Mouse (Mus musculus) G1E (cell line): ENCODE measurements around the gene Kcnc4. TPM values are rescaled to one million over a fixed set of nuclear protein-coding genes. Genes with fewer than 3 reads are reported as not detected.

Experiments
- ATAC-seq: 2 replicates; pipeline ENCODE4 v1.8.0; 2016; ENCODE audit warnings: mild to moderate bottlenecking; ENCODE audit not compliant: insufficient number of reproducible peaks, poor library complexity, low FRiP score, severe bottlenecking; ENCODE audit errors: extremely low read depth
- DNase-seq: peaks from one replicate; pipeline ENCODE4 v3.0.0; 2012; ENCODE audit warnings: low spot score
- H3K27me3 ChIP-seq: 2 replicates; pipeline ENCODE4 v1.6.1; 2012; ENCODE audit warnings: mild to moderate bottlenecking, low read length, inconsistent platforms; ENCODE audit not compliant: insufficient read depth
- H3K36me3 ChIP-seq: replicated peaks from 2 replicates; pipeline ENCODE3; 2012; ENCODE audit warnings: mild to moderate bottlenecking, inconsistent platforms
- H3K4me1 ChIP-seq: 2 replicates; pipeline ENCODE4 v1.6.1; 2012; ENCODE audit warnings: low read depth, low read length, inconsistent platforms, mixed read lengths; ENCODE audit not compliant: insufficient read depth
- H3K4me3 ChIP-seq: 2 replicates; pipeline ENCODE4 v1.5.1; 2012; ENCODE audit warnings: low read depth, mild to moderate bottlenecking, inconsistent platforms, low read length, moderate library complexity, mixed read lengths
- H3K9me3 ChIP-seq: replicated peaks from 2 replicates; pipeline ENCODE4 v1.6.1; 2012; ENCODE audit warnings: inconsistent platforms
- CTCF ChIP-seq: IDR thresholded peaks from 2 replicates; pipeline ENCODE4 v1.5.1; 2012; ENCODE audit warnings: low read depth, low read length, inconsistent platforms, mixed read lengths
- GATA1 ChIP-seq: IDR thresholded peaks from 2 replicates; pipeline ENCODE4 v1.6.1; 2012; ENCODE audit warnings: borderline replicate concordance, low read length, inconsistent platforms, mixed read lengths
- GATA2 ChIP-seq: IDR thresholded peaks from 2 replicates; pipeline ENCODE4 v1.6.1; 2012; ENCODE audit warnings: low read depth, low read length, inconsistent platforms, borderline replicate concordance
- POLR2AphosphoS5 ChIP-seq: IDR thresholded peaks from 2 replicates; pipeline ENCODE4 v1.6.1; 2012; ENCODE audit warnings: low read depth, low read length, inconsistent platforms; ENCODE audit not compliant: insufficient replicate concordance
- TAL1 ChIP-seq: conservative IDR thresholded peaks from 2 replicates; pipeline ENCODE4 v1.6.1; 2012; ENCODE audit warnings: low read depth, low read length, inconsistent platforms, mixed read lengths
- polyA plus RNA-seq: library from polyadenylated mRNA; stranded (reverse); fragments of >175 nt; gene quantifications from 2 replicates; pipeline ENCODE4 v1.2.3, GENCODE M21; 2012
- total RNA-seq, 2 experiments: library from RNA; stranded (forward) in 1 of 2; stranded (reverse) in 1 of 2; fragments of 200-1000 nt in 1 of 2; fragments of >200 nt in 1 of 2; fragmentation: Nextera tagmentation in 1 of 2; gene quantifications; 2 replicates each; pipeline ENCODE4 v1.2.3; 2014 to 2017

The Kcnc4 gene
- total and polyA plus RNA-seq, 3 experiments, result 0.11 TPM; not detected in 2

DNA sequence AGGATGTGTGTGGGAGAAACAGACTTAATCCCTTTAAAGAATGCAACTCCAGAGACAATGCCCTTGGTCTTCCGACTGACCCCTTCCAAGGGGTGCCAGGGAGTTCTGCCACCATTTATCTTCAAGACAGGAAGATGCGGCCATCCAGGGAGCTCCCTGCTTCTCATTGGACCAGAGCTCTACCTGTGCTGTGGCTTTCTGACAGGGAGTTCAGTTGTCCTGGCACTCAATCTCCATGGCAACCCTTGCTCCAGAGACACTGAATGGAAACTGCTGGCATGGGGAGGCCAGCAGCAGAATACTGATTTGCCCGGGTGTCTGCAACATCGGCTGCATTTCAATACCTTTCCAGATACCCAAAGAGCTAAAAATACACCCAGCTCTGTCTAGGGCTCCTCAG, 47.7 kb downstream of the Kcnc4 start:
- no peaks in the 10 kb centered on the region for H3K36me3 ChIP-seq
- H3K9me3 ChIP-seq, result no peaks in the 10 kb centered on the region
- no peak for DNase-seq
- H3K4me3 ChIP-seq, result no peak overlapping the region
- H3K4me1 ChIP-seq, result no peaks in the 10 kb centered on the region
- peaks cover 19% of the 10 kb centered on the region for H3K27me3 ChIP-seq
- no peak for ATAC-seq
- no peak for TF ChIP-seq GATA2
- TF ChIP-seq TAL1, result no peak
- TF ChIP-seq POLR2AphosphoS5, result no peak
- TF ChIP-seq GATA1, result no peak

DNA sequence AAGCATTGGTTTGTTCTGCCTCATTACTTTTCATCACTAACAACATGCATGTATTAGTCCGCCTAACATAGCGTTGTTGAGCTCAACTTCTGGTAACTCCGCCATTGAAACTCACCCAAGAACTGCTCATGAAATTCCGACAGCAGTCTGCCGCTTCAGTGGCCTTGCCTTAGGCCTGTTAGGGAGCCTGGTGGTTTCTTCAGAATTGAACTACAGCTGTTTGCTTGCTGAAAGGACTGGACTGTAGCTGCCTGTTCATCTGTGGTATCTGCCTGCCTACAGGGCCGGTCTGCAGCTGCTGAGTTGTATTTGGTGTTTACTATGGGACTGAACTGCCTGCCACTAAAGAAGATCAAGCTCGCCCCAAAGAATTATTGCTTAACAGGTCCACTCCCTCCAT, 58.0 kb downstream of the Kcnc4 start:
- ATAC-seq, result no peak
- H3K4me1 ChIP-seq, result no peaks in the 10 kb centered on the region
- no peaks in the 10 kb centered on the region for H3K36me3 ChIP-seq
- TF ChIP-seq TAL1 (no peak), GATA1 (no peak), CTCF (no peak), POLR2AphosphoS5 (no peak)
- H3K27me3 ChIP-seq, result no peaks in the 10 kb centered on the region
- H3K9me3 ChIP-seq, result no peaks in the 10 kb centered on the region
- no peak for DNase-seq
- no peak overlapping the region for H3K4me3 ChIP-seq

DNA sequence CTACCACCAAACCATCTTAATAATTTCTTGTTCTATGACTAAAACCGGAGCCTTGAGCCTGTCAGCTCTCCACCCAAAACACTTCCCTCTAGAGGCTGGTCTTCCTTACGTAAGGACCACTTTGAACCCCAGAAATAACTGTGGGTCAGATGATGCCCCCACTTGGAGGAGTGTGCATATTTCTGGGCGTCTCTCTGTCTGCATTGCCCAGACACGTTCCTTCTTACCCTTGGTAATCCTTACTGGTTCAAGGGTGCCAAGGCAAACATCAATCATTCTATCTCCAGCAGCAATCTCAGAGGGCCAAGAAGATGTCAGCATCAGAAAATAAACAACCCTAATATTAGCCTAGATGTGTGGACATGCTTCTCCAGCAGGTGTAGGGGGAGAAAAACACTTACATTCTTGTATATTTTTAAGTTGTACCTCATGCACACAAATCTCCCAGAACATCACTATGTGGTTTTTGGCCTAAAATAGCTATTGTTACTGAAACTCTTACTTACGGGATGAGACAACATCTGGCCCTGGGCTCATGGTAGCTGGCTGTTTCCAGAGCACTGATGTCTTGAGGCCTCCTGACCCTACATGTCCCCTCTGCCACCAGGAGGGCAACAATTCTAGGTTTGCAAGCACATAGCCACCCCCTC, 59.2 kb downstream of the Kcnc4 start:
- ATAC-seq (no peak), DNase-seq (no peak)
- H3K27me3 ChIP-seq, result no peaks in the 10 kb centered on the region
- no peaks in the 10 kb centered on the region for H3K9me3 ChIP-seq
- no peak overlapping the region for H3K4me3 ChIP-seq
- TF ChIP-seq CTCF (no peak), GATA1 (no peak), TAL1 (no peak), POLR2AphosphoS5 (no peak), GATA2 (no peak)
- no peaks in the 10 kb centered on the region for H3K36me3 ChIP-seq
- no peaks in the 10 kb centered on the region for H3K4me1 ChIP-seq

DNA sequence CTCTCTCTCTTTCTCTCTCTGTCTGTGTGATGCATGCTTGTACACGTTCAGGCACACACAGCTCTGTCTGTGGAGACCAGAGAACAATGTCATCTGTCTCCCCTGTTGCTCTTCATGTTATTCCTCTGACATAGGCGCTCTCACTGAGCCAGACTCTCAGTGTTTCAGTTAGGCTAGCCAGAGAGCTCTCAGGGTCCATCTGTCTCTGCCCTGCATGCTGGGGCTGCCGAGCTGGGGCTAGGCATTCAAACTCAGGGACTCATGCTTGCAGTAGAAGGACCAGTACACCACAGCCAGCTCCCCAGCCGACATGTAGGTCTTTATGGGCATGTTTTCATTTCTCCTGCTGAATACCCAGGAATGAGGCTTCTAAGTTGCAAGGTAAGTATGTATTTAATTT, 68.2 kb downstream of the Kcnc4 start:
- Histone ChIP-seq H3K27me3 (peaks cover 3% of the 10 kb centered on the region; the same call in 1 of the 2 replicates), H3K9me3 (no peaks in the 10 kb centered on the region), H3K4me3 (no peak overlapping the region), H3K4me1 (no peaks in the 10 kb centered on the region), H3K36me3 (no peaks in the 10 kb centered on the region)
- DNase-seq (no peak), ATAC-seq (no peak)
- TF ChIP-seq GATA1 (no peak), CTCF (no peak), GATA2 (no peak), TAL1 (no peak), POLR2AphosphoS5 (no peak)

Other genes with a start within 250 kb of the Kcnc4 start
- not detected in 2 replicates for gene Cym, start 237.8 kb downstream of the Kcnc4 start, total RNA-seq (2014; fragmentation: Nextera tagmentation)
- gene Cym, start 237.8 kb downstream of the Kcnc4 start, total RNA-seq (2017), result not detected in 2 replicates
- gene Cym, start 237.8 kb downstream of the Kcnc4 start, polyA plus RNA-seq, result not detected in 2 replicates
- not detected in 2 replicates for gene A630076J17Rik, start 228.9 kb downstream of the Kcnc4 start, total RNA-seq (2014; fragmentation: Nextera tagmentation)
- 0.06 TPM in 1 of 2 replicates, not detected in the other for gene A630076J17Rik, start 228.9 kb downstream of the Kcnc4 start, total RNA-seq (2017)
- not detected in 2 replicates for gene A630076J17Rik, start 228.9 kb downstream of the Kcnc4 start, polyA plus RNA-seq
- not detected in 2 replicates for gene Prok1, start 219.8 kb downstream of the Kcnc4 start, total RNA-seq (2014; fragmentation: Nextera tagmentation)
- gene Prok1, start 219.8 kb downstream of the Kcnc4 start, total RNA-seq (2017), result 0.06 and 0.11 TPM in 2 replicates
- 0.04 TPM in 1 of 2 replicates, not detected in the other for gene Prok1, start 219.8 kb downstream of the Kcnc4 start, polyA plus RNA-seq
- gene Lamtor5, start 180.7 kb downstream of the Kcnc4 start, total RNA-seq (2014; fragmentation: Nextera tagmentation), result 50.3 and 56.3 TPM in 2 replicates
- gene Lamtor5, start 180.7 kb downstream of the Kcnc4 start, total RNA-seq (2017), result 91.4 and 111 TPM in 2 replicates
- 26.8 and 27.0 TPM in 2 replicates for gene Lamtor5, start 180.7 kb downstream of the Kcnc4 start, polyA plus RNA-seq
- gene Slc16a4, start 168.3 kb downstream of the Kcnc4 start, total RNA-seq (2014; fragmentation: Nextera tagmentation), result not detected in 2 replicates
- gene Slc16a4, start 168.3 kb downstream of the Kcnc4 start, total RNA-seq (2017), result 0.22 and 0.29 TPM in 2 replicates
- gene Slc16a4, start 168.3 kb downstream of the Kcnc4 start, polyA plus RNA-seq, result not detected in 2 replicates
- gene Rbm15, start 125.9 kb downstream of the Kcnc4 start, total RNA-seq (2014; fragmentation: Nextera tagmentation), result 105 and 113 TPM in 2 replicates
- 42.7 and 50.0 TPM in 2 replicates for gene Rbm15, start 125.9 kb downstream of the Kcnc4 start, total RNA-seq (2017)
- gene Rbm15, start 125.9 kb downstream of the Kcnc4 start, polyA plus RNA-seq, result 5.2 and 5.9 TPM in 2 replicates
- gene Slc6a17, start 58.5 kb upstream of the Kcnc4 start, total RNA-seq (2014; fragmentation: Nextera tagmentation), result 1.2 TPM in 1 of 2 replicates, not detected in the other
- 0.11 and 0.12 TPM in 2 replicates for gene Slc6a17, start 58.5 kb upstream of the Kcnc4 start, total RNA-seq (2017)
- gene Slc6a17, start 58.5 kb upstream of the Kcnc4 start, polyA plus RNA-seq, result not detected in 2 replicates
- not detected in 2 replicates for gene Ubl4b, start 95.5 kb upstream of the Kcnc4 start, total RNA-seq (2014; fragmentation: Nextera tagmentation)
- gene Ubl4b, start 95.5 kb upstream of the Kcnc4 start, total RNA-seq (2017), result 0.06 and 0.11 TPM in 2 replicates
- not detected in 2 replicates for gene Ubl4b, start 95.5 kb upstream of the Kcnc4 start, polyA plus RNA-seq
- gene Alx3, start 135.5 kb upstream of the Kcnc4 start, total RNA-seq (2014; fragmentation: Nextera tagmentation), result not detected in 2 replicates
- gene Alx3, start 135.5 kb upstream of the Kcnc4 start, total RNA-seq (2017), result 0.11 TPM in 1 of 2 replicates, not detected in the other
- gene Alx3, start 135.5 kb upstream of the Kcnc4 start, polyA plus RNA-seq, result not detected in 2 replicates
- not detected in 2 replicates for gene Gm10961, start 171.8 kb upstream of the Kcnc4 start, total RNA-seq (2014; fragmentation: Nextera tagmentation)
- not detected in 2 replicates for gene Gm10961, start 171.8 kb upstream of the Kcnc4 start, total RNA-seq (2017)
- not detected in 2 replicates for gene Gm10961, start 171.8 kb upstream of the Kcnc4 start, polyA plus RNA-seq
- gene Strip1, start 172.1 kb upstream of the Kcnc4 start, total RNA-seq (2014; fragmentation: Nextera tagmentation), result 15.7 and 17.5 TPM in 2 replicates
- gene Strip1, start 172.1 kb upstream of the Kcnc4 start, total RNA-seq (2017), result 17.1 and 21.2 TPM in 2 replicates
- 17.6 and 19.4 TPM in 2 replicates for gene Strip1, start 172.1 kb upstream of the Kcnc4 start, polyA plus RNA-seq
- 146 and 149 TPM in 2 replicates for gene Ahcyl1, start 237.0 kb upstream of the Kcnc4 start, total RNA-seq (2014; fragmentation: Nextera tagmentation)
- 43.7 and 54.9 TPM in 2 replicates for gene Ahcyl1, start 237.0 kb upstream of the Kcnc4 start, total RNA-seq (2017)
- 18.2 and 21.4 TPM in 2 replicates for gene Ahcyl1, start 237.0 kb upstream of the Kcnc4 start, polyA plus RNA-seq